Mouse (Mus musculus): ENCODE data around the gene Kif24.

DNA sequence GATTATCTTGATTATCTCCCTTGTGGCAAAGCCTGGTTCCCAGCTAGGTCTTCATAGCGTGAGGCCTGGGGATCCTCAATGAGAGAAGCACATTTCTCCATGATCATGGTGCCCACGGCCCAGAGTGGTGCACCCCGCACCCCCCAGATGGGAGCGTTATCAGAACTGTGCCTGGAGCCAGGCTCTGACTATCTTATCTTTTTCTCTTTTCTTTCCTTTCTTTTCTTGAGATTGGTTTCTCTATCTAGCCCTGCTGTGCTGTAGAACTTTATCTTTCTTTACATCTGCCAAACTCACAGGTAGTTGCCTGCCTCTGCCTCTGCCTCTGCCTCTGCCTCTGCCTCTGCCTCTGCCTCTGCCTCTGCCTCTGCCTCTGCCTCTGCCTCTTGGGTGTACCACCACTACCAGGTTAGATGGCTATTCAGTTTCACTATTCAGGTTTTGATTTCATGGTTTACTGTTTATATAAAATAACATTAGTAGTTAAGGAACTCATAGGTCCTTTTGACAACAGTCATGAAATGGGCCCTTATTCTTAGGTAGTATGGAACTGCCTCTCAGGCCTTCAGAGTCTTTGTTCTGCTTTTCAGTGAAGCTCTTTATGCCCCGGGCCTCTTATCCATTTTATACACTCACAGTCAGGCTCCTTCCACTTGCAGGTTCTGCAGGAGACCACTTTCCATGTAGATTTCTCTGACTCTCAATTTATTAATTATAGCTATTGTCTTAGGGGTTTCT, 83.3 kb downstream of the Kif24 start:
- TF ChIP-seq CTCF (IDR thresholded peaks at IDR 0.05; ENCODE audit: low read depth, low read length), result no peak
- no peak for TF ChIP-seq POLR2AphosphoS5 (IDR thresholded peaks at IDR 0.05; ENCODE audit: insufficient replicate concordance, low read depth, low read length)
- TF ChIP-seq GATA1 (IDR thresholded peaks at IDR 0.05; ENCODE audit: borderline replicate concordance, low read length), result no peak

Measured in G1E (cell line).